Mouse (Mus musculus) ES-Bruce4 (cell line): ENCODE measurements around the gene Map3k7cl. TPM values are rescaled to one million over a fixed set of nuclear protein-coding genes. Genes with fewer than 3 reads are reported as not detected.

ENCODE experiments used
- H3K27ac ChIP-seq: 2 replicates; pipeline ENCODE4 v1.5.1; 2012; ENCODE audit warnings: low read length, inconsistent platforms; ENCODE audit not compliant: insufficient read depth
- H3K27me3 ChIP-seq: 2 replicates; pipeline ENCODE4 v1.6.1; 2012; ENCODE audit warnings: mild to moderate bottlenecking, low read length, inconsistent platforms; ENCODE audit not compliant: control insufficient read depth, poor library complexity, insufficient read depth, severe bottlenecking
- H3K36me3 ChIP-seq: 2 replicates; pipeline ENCODE4 v1.6.1; 2012; ENCODE audit warnings: inconsistent platforms, mild to moderate bottlenecking, low read length, moderate library complexity; ENCODE audit not compliant: control insufficient read depth, poor library complexity, insufficient read depth, severe bottlenecking
- H3K4me1 ChIP-seq: one replicate; pipeline ENCODE4 v1.8.1; 2011; ENCODE audit warnings: low read length; ENCODE audit not compliant: control insufficient read depth, insufficient read depth
- H3K4me3 ChIP-seq: 2 replicates; pipeline ENCODE4 v1.5.1; 2011; ENCODE audit warnings: low read depth, mild to moderate bottlenecking, low read length
- H3K9ac ChIP-seq: 2 replicates; pipeline ENCODE4 v1.6.1; 2012; ENCODE audit warnings: low read depth, mild to moderate bottlenecking, inconsistent platforms; ENCODE audit not compliant: poor library complexity, severe bottlenecking
- H3K9me3 ChIP-seq: replicated peaks from 2 replicates; pipeline ENCODE4 v1.6.1; 2012; ENCODE audit warnings: mild to moderate bottlenecking, low read length, inconsistent platforms; ENCODE audit not compliant: control insufficient read depth, poor library complexity, insufficient read depth, severe bottlenecking
- CTCF ChIP-seq: IDR thresholded peaks from one replicate; pipeline ENCODE4 v1.8.1; 2011; ENCODE audit warnings: low read depth, low read length
- EP300 ChIP-seq: IDR thresholded peaks from 2 replicates; pipeline ENCODE4 v1.6.1; 2011; ENCODE audit warnings: low read depth, low read length; ENCODE audit not compliant: insufficient read depth
- POLR2A ChIP-seq: IDR thresholded peaks from one replicate; pipeline ENCODE4 v1.8.1; 2011; ENCODE audit warnings: low read length; ENCODE audit not compliant: insufficient read depth
- polyA plus RNA-seq: library from polyadenylated mRNA; stranded (reverse); fragments of >200 nt; gene quantifications from 2 replicates; pipeline ENCODE4 v1.2.4, GENCODE M21; 2011; ENCODE audit warnings: low read depth; ENCODE audit not compliant: missing spikeins, insufficient read depth, insufficient read length

Gene Map3k7cl
- polyA plus RNA-seq, 1 experiment, result not detected

DNA sequence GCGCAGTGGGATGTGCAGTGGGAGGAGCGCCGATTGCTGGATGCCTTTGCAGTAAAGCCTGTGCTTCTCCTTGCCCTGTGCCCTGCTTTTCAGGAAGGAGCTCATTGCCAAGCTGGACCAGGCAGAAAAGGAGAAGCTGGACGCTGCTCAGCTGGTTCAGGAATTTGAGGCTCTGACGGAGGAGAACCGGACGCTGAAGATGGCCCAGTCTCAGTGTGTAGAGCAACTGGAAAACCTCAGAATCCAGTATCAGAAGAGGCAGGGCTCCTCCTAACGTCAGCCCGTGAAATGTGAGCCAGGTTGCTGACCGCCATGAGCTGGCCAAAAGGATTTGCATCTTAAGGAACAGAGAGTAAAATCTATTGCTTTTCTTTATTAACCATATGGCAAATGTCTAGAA, 41.0 kb downstream of the Map3k7cl start:
- H3K27me3 ChIP-seq, result no peaks in the 10 kb centered on the region
- no peak overlapping the region for H3K9ac ChIP-seq
- TF ChIP-seq CTCF, result no peak
- no peak for TF ChIP-seq EP300
- TF ChIP-seq POLR2A, result no peak
- no peaks in the 10 kb centered on the region for H3K9me3 ChIP-seq
- no peaks in the 10 kb centered on the region for H3K36me3 ChIP-seq
- no peak overlapping the region for H3K27ac ChIP-seq
- H3K4me3 ChIP-seq, result no peak overlapping the region
- H3K4me1 ChIP-seq, result no peaks in the 10 kb centered on the region

DNA sequence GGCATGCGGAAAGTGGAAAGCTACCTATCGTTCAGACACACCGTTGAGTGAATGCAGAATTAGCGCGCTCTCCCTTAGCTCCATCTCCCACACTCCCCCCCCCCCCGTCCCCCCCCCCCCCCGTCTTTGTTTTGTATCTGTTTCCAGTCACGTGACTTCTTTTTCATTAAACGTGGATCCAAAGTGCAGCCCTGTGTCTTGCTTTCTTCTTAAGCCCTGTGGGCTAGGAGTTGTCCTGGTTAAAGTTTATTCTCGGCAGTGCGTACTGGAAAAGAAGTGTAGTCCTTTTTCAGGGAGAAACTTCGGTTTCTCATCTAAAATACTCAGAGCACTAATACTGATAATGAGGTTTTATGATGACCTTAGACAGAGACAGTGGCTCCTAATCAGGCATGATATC, 42.0 kb downstream of the Map3k7cl start:
- Histone ChIP-seq H3K27me3 (no peaks in the 10 kb centered on the region), H3K9ac (no peak overlapping the region)
- TF ChIP-seq EP300 (no peak), CTCF (no peak), POLR2A (no peak)

GRCm38 (mm10) chr16:87602717-87603526, 49.8 kb downstream of the Map3k7cl start:
- Histone ChIP-seq H3K9ac (no peak overlapping the region), H3K27ac (0 out of 2 replicates have a peak overlapping the region, but pooled peaks have one; percentile 50), H3K9me3 (no peaks in the 10 kb centered on the region), H3K4me3 (no peak overlapping the region), H3K36me3 (no peaks in the 10 kb centered on the region), H3K27me3 (no peaks in the 10 kb centered on the region), H3K4me1 (peaks cover 2% of the 10 kb centered on the region)
- TF ChIP-seq CTCF, result no peak
- no peak for TF ChIP-seq EP300
- no peak for TF ChIP-seq POLR2A

More for the DNA sequence above, 42.0 kb downstream of the Map3k7cl start:
- Histone ChIP-seq H3K4me1 (no peaks in the 10 kb centered on the region), H3K27ac (no peak overlapping the region), H3K36me3 (no peaks in the 10 kb centered on the region), H3K9me3 (no peaks in the 10 kb centered on the region), H3K4me3 (no peak overlapping the region)

GRCm38 (mm10) chr16:87604002-87604401, 50.9 kb downstream of the Map3k7cl start:
- peak overlapping the region; percentile 52 for H3K27ac ChIP-seq
- TF ChIP-seq CTCF (no peak), EP300 (no peak), POLR2A (no peak)
- H3K36me3 ChIP-seq, result no peaks in the 10 kb centered on the region
- H3K9me3 ChIP-seq, result no peaks in the 10 kb centered on the region
- peaks cover 2% of the 10 kb centered on the region for H3K4me1 ChIP-seq
- H3K4me3 ChIP-seq, result no peak overlapping the region
- H3K9ac ChIP-seq, result no peak overlapping the region
- no peaks in the 10 kb centered on the region for H3K27me3 ChIP-seq

DNA sequence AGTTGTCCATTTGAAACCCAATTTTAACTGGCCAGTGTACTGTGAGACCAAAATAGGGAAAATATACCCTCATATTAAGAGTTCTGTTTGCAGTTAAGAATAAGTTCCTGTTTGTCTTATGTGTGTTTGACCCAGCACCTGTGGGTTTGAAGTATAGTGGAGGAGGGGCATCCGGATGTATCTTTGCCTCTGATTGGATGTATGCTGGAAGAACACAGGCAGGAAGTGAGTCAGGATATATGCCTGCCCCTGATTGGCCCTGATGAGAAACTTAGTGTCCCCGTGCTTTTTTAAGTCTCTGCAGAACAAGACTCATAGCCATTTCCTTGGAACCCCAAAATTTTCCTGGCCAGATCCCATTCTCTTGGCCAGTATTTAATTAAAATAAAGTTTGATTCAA, 51.8 kb downstream of the Map3k7cl start:
- TF ChIP-seq POLR2A (no peak), EP300 (no peak)
- Histone ChIP-seq H3K4me1 (peaks cover 2% of the 10 kb centered on the region), H3K9ac (no peak overlapping the region), H3K4me3 (no peak overlapping the region), H3K36me3 (no peaks in the 10 kb centered on the region), H3K27me3 (no peaks in the 10 kb centered on the region), H3K27ac (no peak overlapping the region), H3K9me3 (no peaks in the 10 kb centered on the region)

DNA sequence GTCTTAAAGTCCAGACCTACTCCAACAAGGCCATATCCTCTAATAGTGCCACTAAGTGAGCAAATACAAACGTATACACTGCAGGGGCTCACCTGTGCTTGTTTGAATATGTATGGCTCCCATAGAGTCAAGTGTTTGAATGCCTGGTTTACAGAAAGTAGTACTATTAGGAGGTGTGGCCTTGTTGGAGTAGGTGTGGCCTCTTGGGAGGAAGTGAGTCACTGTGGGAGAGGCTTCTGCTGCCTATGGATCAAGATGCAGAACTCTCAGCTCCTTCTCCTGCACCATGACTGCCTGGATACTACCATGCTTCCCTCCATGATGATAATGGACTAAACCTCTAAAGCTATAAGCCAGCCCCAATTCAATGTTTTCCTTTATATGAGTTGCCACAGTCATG, 54.3 kb downstream of the Map3k7cl start:
- no peaks in the 10 kb centered on the region for H3K27me3 ChIP-seq
- no peak overlapping the region for H3K9ac ChIP-seq
- TF ChIP-seq POLR2A (no peak), EP300 (no peak), CTCF (no peak)
- no peaks in the 10 kb centered on the region for H3K9me3 ChIP-seq
- H3K36me3 ChIP-seq, result no peaks in the 10 kb centered on the region
- no peak overlapping the region for H3K27ac ChIP-seq
- H3K4me3 ChIP-seq, result no peak overlapping the region
- H3K4me1 ChIP-seq, result peaks cover 2% of the 10 kb centered on the region
